Mouse (Mus musculus): ENCODE measurements around the gene Cd34. TPM values are rescaled to one million over a fixed set of nuclear protein-coding genes. Genes with fewer than 3 reads are reported as not detected.

The Cd34 gene
- polyA plus RNA-seq, 1 experiment from 2014 or later = 53.7 TPM

GRCm38 (mm10) chr1:194993409-194993988, 54.9 kb downstream of the Cd34 start:
- WGBS = 85% methylated on average over 1 of the region's 1 CpGs
- Histone ChIP-seq H3K4me3 (no peak overlapping the region), H3K27me3 (ENCODE audit: insufficient read depth, poor library complexity, severe bottlenecking) (no peaks in the 10 kb centered on the region), H3K9me3 (no peaks in the 10 kb centered on the region), H3K4me1 (replicated peaks) (no peaks in the 10 kb centered on the region), H3K36me3 (no peaks in the 10 kb centered on the region), H3K27ac (no peak overlapping the region)
- no peak for DNase-seq (ENCODE audit: low spot score)

GRCm38 (mm10) chr1:194994262-194994661, 55.6 kb downstream of the Cd34 start:
- Histone ChIP-seq H3K4me3 (no peak overlapping the region), H3K27ac (no peak overlapping the region), H3K4me1 (replicated peaks) (no peaks in the 10 kb centered on the region), H3K9me3 (no peaks in the 10 kb centered on the region), H3K36me3 (no peaks in the 10 kb centered on the region), H3K27me3 (ENCODE audit: insufficient read depth, poor library complexity, severe bottlenecking) (no peaks in the 10 kb centered on the region)
- DNase-seq (ENCODE audit: low spot score) = no peak
- WGBS = 87% methylated on average over 5 of the region's 5 CpGs

DNA sequence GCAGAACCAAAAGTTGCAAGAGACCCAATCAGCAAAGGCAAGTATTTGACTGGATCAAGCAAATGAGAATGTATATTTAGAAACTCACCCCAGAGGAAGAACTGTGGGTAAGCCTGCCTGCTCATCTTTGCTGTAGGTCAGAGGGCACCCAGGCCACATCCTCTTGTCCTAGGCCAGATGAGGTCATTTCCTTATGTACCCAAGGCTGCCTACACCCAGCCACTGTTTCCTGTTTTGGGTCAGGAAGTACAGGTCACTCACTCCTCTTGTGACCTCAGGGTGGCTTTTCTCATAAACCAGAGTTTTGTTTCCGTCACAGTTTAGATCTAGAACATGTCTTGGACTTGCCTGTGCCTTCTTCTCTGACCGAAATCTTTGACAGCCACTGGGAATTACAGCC, 56.6 kb downstream of the Cd34 start:
- Histone ChIP-seq H3K4me1 (replicated peaks) (no peaks in the 10 kb centered on the region), H3K27ac (no peak overlapping the region), H3K27me3 (ENCODE audit: insufficient read depth, poor library complexity, severe bottlenecking) (no peaks in the 10 kb centered on the region), H3K4me3 (no peak overlapping the region), H3K36me3 (no peaks in the 10 kb centered on the region), H3K9me3 (no peaks in the 10 kb centered on the region)
- no peak for DNase-seq (ENCODE audit: low spot score)
- WGBS = 76% methylated on average over 2 of the region's 2 CpGs

DNA sequence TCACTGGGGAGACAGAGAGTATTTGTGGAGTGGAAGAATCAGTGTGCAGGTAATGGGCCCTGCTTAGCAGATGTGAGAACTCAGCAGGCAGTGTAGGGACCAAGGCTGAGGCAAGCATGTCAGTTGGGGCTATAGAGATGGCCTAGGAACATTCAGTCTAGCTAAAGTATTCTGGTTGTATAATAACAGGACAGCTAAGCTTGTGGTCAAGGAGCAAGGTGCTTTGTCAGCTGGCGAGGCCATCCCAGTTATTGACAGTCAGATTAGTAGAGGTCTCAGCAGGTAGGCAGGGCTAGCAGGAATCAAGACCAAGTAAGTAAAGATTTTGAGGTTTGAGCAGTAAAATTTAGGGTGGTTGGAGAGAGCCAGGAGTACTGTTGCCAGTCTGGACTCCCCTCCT, 59.8 kb downstream of the Cd34 start:
- no peaks in the 10 kb centered on the region for H3K9me3 ChIP-seq
- H3K4me1 ChIP-seq (replicated peaks) = no peaks in the 10 kb centered on the region
- no peak overlapping the region for H3K4me3 ChIP-seq
- no peak overlapping the region for H3K27ac ChIP-seq
- WGBS = 84% methylated on average over 1 of the region's 1 CpGs
- H3K27me3 ChIP-seq (ENCODE audit: insufficient read depth, poor library complexity, severe bottlenecking) = no peaks in the 10 kb centered on the region
- H3K36me3 ChIP-seq = no peaks in the 10 kb centered on the region
- no peak for DNase-seq (ENCODE audit: low spot score)

- no peak for DNase-seq (ENCODE audit: low spot score)
- no peaks in the 10 kb centered on the region for H3K4me1 ChIP-seq (replicated peaks)
- 87% methylated on average over 4 of the region's 4 CpGs for WGBS
- no peaks in the 10 kb centered on the region for H3K36me3 ChIP-seq
- no peaks in the 10 kb centered on the region for H3K9me3 ChIP-seq
- no peak overlapping the region for H3K27ac ChIP-seq
- H3K27me3 ChIP-seq (ENCODE audit: insufficient read depth, poor library complexity, severe bottlenecking) = no peaks in the 10 kb centered on the region
- H3K4me3 ChIP-seq = no peak overlapping the region
These were observed 64.7 kb downstream of the Cd34 start for GRCm38 (mm10) chr1:195003328-195003727.

GRCm38 (mm10) chr1:195004194-195004593, 65.6 kb downstream of the Cd34 start:
- Histone ChIP-seq H3K27me3 (ENCODE audit: insufficient read depth, poor library complexity, severe bottlenecking) (no peaks in the 10 kb centered on the region), H3K9me3 (no peaks in the 10 kb centered on the region), H3K4me3 (no peak overlapping the region), H3K4me1 (replicated peaks) (no peaks in the 10 kb centered on the region), H3K27ac (no peak overlapping the region), H3K36me3 (no peaks in the 10 kb centered on the region)
- DNase-seq (ENCODE audit: low spot score) = no peak
- WGBS = 96% methylated on average over 1 of the region's 1 CpGs

DNA sequence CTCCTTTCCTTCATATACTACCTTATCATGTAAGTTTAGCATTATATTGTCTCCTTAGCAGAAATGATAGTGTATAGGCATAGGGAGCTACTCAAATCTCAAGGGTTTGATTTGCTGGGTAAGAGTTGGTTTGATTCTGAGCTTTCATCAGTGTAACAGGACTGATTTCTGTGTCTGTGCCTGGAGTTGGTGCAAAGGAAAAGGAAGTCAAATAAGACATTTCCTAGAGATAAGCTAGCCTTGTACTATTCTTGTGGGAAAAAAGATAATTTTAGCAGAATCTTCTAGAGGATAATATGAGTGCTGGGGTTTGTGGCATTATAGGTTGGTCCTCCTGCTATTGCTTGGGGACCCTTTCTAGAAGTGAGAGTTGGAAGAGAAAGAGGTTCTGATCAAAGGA, 67.6 kb downstream of the Cd34 start:
- H3K27ac ChIP-seq = no peak overlapping the region
- H3K27me3 ChIP-seq (ENCODE audit: insufficient read depth, poor library complexity, severe bottlenecking) = no peaks in the 10 kb centered on the region
- H3K4me3 ChIP-seq = no peak overlapping the region
- no peaks in the 10 kb centered on the region for H3K4me1 ChIP-seq (replicated peaks)
- no peaks in the 10 kb centered on the region for H3K36me3 ChIP-seq
- no peaks in the 10 kb centered on the region for H3K9me3 ChIP-seq
- DNase-seq (ENCODE audit: low spot score) = no peak

Other genes starting within 250 kb of the Cd34 start
- 0.55 and 0.62 TPM in 2 replicates for gene Cd46, start 153.4 kb downstream of the Cd34 start, polyA plus RNA-seq (2016; fragmentation: Nextera tagmentation; extraction: Ambion mirVana)
- gene Cr1l, start 192.8 kb downstream of the Cd34 start, polyA plus RNA-seq (2016; fragmentation: Nextera tagmentation; extraction: Ambion mirVana) = 42.9 and 45.2 TPM in 2 replicates
- gene Cr2, start 237.9 kb downstream of the Cd34 start, polyA plus RNA-seq (2016; fragmentation: Nextera tagmentation; extraction: Ambion mirVana) = 0.16 and 0.77 TPM in 2 replicates

Measured in hindbrain, embryonic 10.5 days (tissue).